In the genomic region with DNA sequence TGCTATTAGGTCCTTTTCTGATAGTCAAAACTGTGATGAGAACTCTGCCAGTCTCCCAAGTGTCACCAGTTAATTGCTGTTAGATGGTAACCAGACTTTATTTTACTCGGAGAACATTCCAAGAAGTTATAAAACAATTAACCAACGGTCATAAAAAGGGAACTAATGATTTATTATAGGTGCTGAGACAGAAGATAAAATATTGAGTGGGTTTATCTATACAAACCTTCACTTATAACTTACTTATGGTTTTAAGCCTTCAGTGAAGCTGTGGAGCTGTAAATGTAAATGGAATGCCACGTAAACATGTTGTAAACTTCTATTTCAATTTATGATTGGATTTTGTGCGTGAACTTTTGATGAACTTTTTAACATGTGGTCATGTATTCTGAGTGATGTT, we compare ENCODE assay signal across 40 mouse cellular contexts. TPM values are rescaled to one million over a fixed set of nuclear protein-coding genes. Genes with fewer than 3 reads are reported as not detected.
"Had no signal": no experiment of that assay in that cellular context is flagged by ENCODE, and none has a peak within 500 bp of the region (broad histone marks: within the 10 kb centered on the region; RNA-seq: fewer than 3 reads in every experiment).

No protein-coding gene starts in this region.

- ATAC-seq: liver, embryonic 12.5 days; liver, postnatal 0 days; lung, postnatal 0 days; midbrain, embryonic 15.5 days; midbrain, embryonic 16.5 days had no signal

- H3K9ac ChIP-seq: limb, embryonic 12.5 days; limb, embryonic 13.5 days; limb, embryonic 15.5 days; liver, embryonic 12.5 days; liver, embryonic 13.5 days; liver, embryonic 14.5 days; liver, embryonic 15.5 days; liver, postnatal 0 days; lung, embryonic 14.5 days; lung, embryonic 15.5 days; midbrain, embryonic 12.5 days; midbrain, embryonic 15.5 days; neural tube, embryonic 12.5 days had no signal

- H3K27me3 ChIP-seq: limb, embryonic 15.5 days; liver, embryonic 12.5 days; liver, embryonic 13.5 days; lung, embryonic 15.5 days; midbrain, embryonic 15.5 days; neural tube, embryonic 12.5 days had no signal

- H3K36me3 ChIP-seq: limb, embryonic 10.5 days; limb, embryonic 12.5 days; limb, embryonic 13.5 days; limb, embryonic 15.5 days; liver, embryonic 12.5 days; liver, embryonic 13.5 days; liver, embryonic 15.5 days; lung, embryonic 15.5 days; midbrain, embryonic 10.5 days; midbrain, embryonic 12.5 days; midbrain, embryonic 15.5 days; neural tube, embryonic 12.5 days had no signal

- H3K27ac ChIP-seq: left cerebral cortex, adult 2 months; limb, embryonic 10.5 days; limb, embryonic 12.5 days; limb, embryonic 15.5 days; liver, embryonic 12.5 days; liver, embryonic 13.5 days; liver, embryonic 14.5 days; liver, embryonic 15.5 days; lung, embryonic 15.5 days; macrophage; midbrain, embryonic 10.5 days; midbrain, embryonic 12.5 days; midbrain, embryonic 15.5 days; neural tube, embryonic 12.5 days had no signal

- H3K4me3 ChIP-seq: left cerebral cortex, adult 2 months; limb, embryonic 10.5 days; limb, embryonic 12.5 days; limb, embryonic 13.5 days; limb, embryonic 15.5 days; liver, embryonic 12.5 days; liver, embryonic 13.5 days; liver, embryonic 15.5 days; lung, embryonic 15.5 days; megakaryocyte, embryonic 14.5 days; midbrain, embryonic 10.5 days; midbrain, embryonic 12.5 days; midbrain, embryonic 15.5 days; myocyte; neural tube, embryonic 12.5 days had no signal

- H3K9me3 ChIP-seq: limb, embryonic 10.5 days; limb, embryonic 12.5 days; limb, embryonic 13.5 days; limb, embryonic 15.5 days; liver, embryonic 12.5 days; liver, embryonic 13.5 days; liver, embryonic 15.5 days; lung, embryonic 15.5 days; megakaryocyte, embryonic 14.5 days; midbrain, embryonic 10.5 days; midbrain, embryonic 12.5 days; midbrain, embryonic 15.5 days; neural tube, embryonic 12.5 days had no signal

- DNase-seq: left cerebral cortex, postnatal 4 days; liver; liver, embryonic 13.5 days; liver, postnatal 0 days; lung, adult 18-20 months; lung, adult 2 months; lung, embryonic 14.5 days; lung, postnatal 10 days; lung, postnatal 14 days; lung, postnatal 36 days; lung, postnatal 4 days; midbrain, embryonic 14.5 days had no signal

- H3K4me2 ChIP-seq: limb, embryonic 12.5 days; limb, embryonic 13.5 days; limb, embryonic 15.5 days; liver, embryonic 11.5 days; liver, embryonic 12.5 days; liver, embryonic 13.5 days; liver, embryonic 15.5 days; lung, embryonic 14.5 days; lung, embryonic 15.5 days; midbrain, embryonic 12.5 days; midbrain, embryonic 15.5 days; neural tube, embryonic 12.5 days had no signal

RNA-seq across cellular contexts. Expression of gene Gm49358, which starts 9.6 kb away (rescaled TPM):
- total RNA-seq: megakaryocyte, adult 5-6 weeks; megakaryocyte-erythroid progenitor cell, adult 5-6 weeks; midbrain, postnatal 0 days; monocyte, adult 5-6 weeks had no signal
- polyA plus RNA-seq: limb, embryonic 10.5 days; limb, embryonic 11.5 days; limb, embryonic 12.5 days; limb, embryonic 15.5 days; liver, adult 2 months; liver, embryonic 11.5 days; liver, embryonic 12.5 days; liver, embryonic 13.5 days; liver, embryonic 14.5 days; liver, embryonic 15.5 days; liver, embryonic 16.5 days; liver, postnatal 0 days; lung, adult 2 months; lung, embryonic 14.5 days; lung, embryonic 15.5 days; lung, embryonic 16.5 days; lung, postnatal 0 days; midbrain, embryonic 10.5 days; midbrain, embryonic 12.5 days; midbrain, embryonic 15.5 days; midbrain, embryonic 16.5 days; midbrain, postnatal 0 days; myocyte; neural tube, embryonic 11.5 days; neural tube, embryonic 12.5 days had no signal
